Mouse (Mus musculus): ENCODE measurements around the gene Pebp1.

The Pebp1 gene

GRCm38 (mm10) chr5:117240761-117241322 is 46.6 kb downstream of the Pebp1 start:
- DNase-seq (ENCODE audit: low spot score in 2 of 2), result no peak

GRCm38 (mm10) chr5:117240321-117240731 is 47.1 kb downstream of the Pebp1 start:
- no peak for DNase-seq (ENCODE audit: low spot score in 2 of 2)

- no peak for DNase-seq (ENCODE audit: low spot score in 2 of 2)
These were observed 48.3 kb downstream of the Pebp1 start for GRCm38 (mm10) chr5:117239106-117239505.

GRCm38 (mm10) chr5:117236540-117236939 is 50.9 kb downstream of the Pebp1 start:
- no peak for DNase-seq (ENCODE audit: low spot score in 2 of 2)

Data from spleen, postnatal 36 days (tissue).